Mouse (Mus musculus): ENCODE measurements around the gene Crygc. TPM values are rescaled to one million over a fixed set of nuclear protein-coding genes. Genes with fewer than 3 reads are reported as not detected.
A peak's percentile ranks its signal among the peaks of the same experiment; 100 is the strongest.
"Not testable (repeated sequence)": the region's sequence is repeated elsewhere in the genome, so short reads cannot be mapped to it uniquely, and the experiment has no call there.

Crygc gene
- polyA plus RNA-seq, 1 experiment from 2014 or later, result not detected

GRCm38 (mm10) chr1:65050952-65051351, 22.5 kb downstream of the Crygc start, which contains the start of gene Cryge:
Cryge (minus strand) TSS chr1:65051149.
- not testable (repeated sequence) for H3K9me3 ChIP-seq (replicated peaks); ATAC-seq (replicated peaks; ENCODE audit: low FRiP score); H3K36me3 ChIP-seq; H3K9ac ChIP-seq; H3K27me3 ChIP-seq; H3K27ac ChIP-seq; H3K4me3 ChIP-seq (replicated peaks); H3K4me2 ChIP-seq
- peaks cover 12% of the 10 kb centered on the region; the same call in 1 of the 2 replicates for H3K4me1 ChIP-seq
- WGBS, result 62% methylated on average over 12 of the region's 12 CpGs

GRCm38 (mm10) chr1:65048781-65049180, 24.7 kb downstream of the Crygc start:
- Histone ChIP-seq H3K9ac (no peak overlapping the region), H3K4me1 (peaks cover 12% of the 10 kb centered on the region; the same call in 1 of the 2 replicates), H3K9me3 (replicated peaks) (no peaks in the 10 kb centered on the region), H3K27ac (no peak overlapping the region), H3K4me2 (0 out of 2 replicates have a peak overlapping the region, but pooled peaks have one; percentile 1), H3K36me3 (no peaks in the 10 kb centered on the region), H3K27me3 (no peaks in the 10 kb centered on the region), H3K4me3 (replicated peaks) (no peak overlapping the region)
- 39% methylated on average over 12 of the region's 12 CpGs for WGBS
- peak; percentile 74; the same call in 1 of the 2 replicates for ATAC-seq (replicated peaks; ENCODE audit: low FRiP score)

- Histone ChIP-seq H3K36me3 (no peaks in the 10 kb centered on the region), H3K9ac (no peak overlapping the region), H3K4me3 (replicated peaks) (no peak overlapping the region), H3K4me2 (no peak overlapping the region), H3K4me1 (peaks cover 8% of the 10 kb centered on the region; the same call in 1 of the 2 replicates), H3K9me3 (replicated peaks) (no peaks in the 10 kb centered on the region), H3K27me3 (no peaks in the 10 kb centered on the region), H3K27ac (no peak overlapping the region)
- ATAC-seq (replicated peaks; ENCODE audit: low FRiP score), result no peak
- WGBS, result 38% methylated on average over 8 of the region's 8 CpGs
These were observed 26.9 kb downstream of the Crygc start for GRCm38 (mm10) chr1:65046401-65047109.

GRCm38 (mm10) chr1:65043433-65043832, 30.1 kb downstream of the Crygc start:
- Histone ChIP-seq H3K4me3 (replicated peaks) (no peak overlapping the region), H3K4me1 (no peaks in the 10 kb centered on the region), H3K27ac (no peak overlapping the region), H3K9me3 (replicated peaks) (no peaks in the 10 kb centered on the region), H3K27me3 (no peaks in the 10 kb centered on the region), H3K9ac (no peak overlapping the region), H3K36me3 (no peaks in the 10 kb centered on the region), H3K4me2 (no peak overlapping the region)
- ATAC-seq (replicated peaks; ENCODE audit: low FRiP score), result no peak
- WGBS, result 85% methylated on average over 2 of the region's 2 CpGs

- Histone ChIP-seq H3K9me3 (replicated peaks) (no peaks in the 10 kb centered on the region), H3K9ac (no peak overlapping the region), H3K36me3 (no peaks in the 10 kb centered on the region), H3K4me2 (no peak overlapping the region), H3K27ac (no peak overlapping the region), H3K4me3 (replicated peaks) (no peak overlapping the region), H3K27me3 (no peaks in the 10 kb centered on the region), H3K4me1 (no peaks in the 10 kb centered on the region)
- ATAC-seq (replicated peaks; ENCODE audit: low FRiP score), result no peak
- 92% methylated on average over 3 of the region's 3 CpGs for WGBS
These were observed 31.7 kb downstream of the Crygc start for GRCm38 (mm10) chr1:65041837-65042236.

- H3K9me3 ChIP-seq (replicated peaks), result no peaks in the 10 kb centered on the region
- no peaks in the 10 kb centered on the region for H3K27me3 ChIP-seq
- 58% methylated on average over 6 of the region's 6 CpGs for WGBS
- ATAC-seq (replicated peaks; ENCODE audit: low FRiP score), result no peak
- H3K27ac ChIP-seq, result no peak overlapping the region
- no peak overlapping the region for H3K4me3 ChIP-seq (replicated peaks)
- H3K36me3 ChIP-seq, result no peaks in the 10 kb centered on the region
- no peak overlapping the region for H3K4me2 ChIP-seq
- H3K9ac ChIP-seq, result no peak overlapping the region
- no peaks in the 10 kb centered on the region for H3K4me1 ChIP-seq
These were observed 32.7 kb downstream of the Crygc start for GRCm38 (mm10) chr1:65040806-65041205.

- no peak overlapping the region for H3K9ac ChIP-seq
- no peaks in the 10 kb centered on the region for H3K27me3 ChIP-seq
- no peak for ATAC-seq (replicated peaks; ENCODE audit: low FRiP score)
- no peaks in the 10 kb centered on the region for H3K9me3 ChIP-seq (replicated peaks)
- no peaks in the 10 kb centered on the region for H3K36me3 ChIP-seq
- no peak overlapping the region for H3K4me2 ChIP-seq
- 66% methylated on average over 3 of the region's 3 CpGs for WGBS
- no peak overlapping the region for H3K4me3 ChIP-seq (replicated peaks)
- no peaks in the 10 kb centered on the region for H3K4me1 ChIP-seq
- no peak overlapping the region for H3K27ac ChIP-seq
These were observed 33.8 kb downstream of the Crygc start for GRCm38 (mm10) chr1:65039679-65040078.

- Histone ChIP-seq H3K4me3 (replicated peaks) (no peak overlapping the region), H3K9ac (no peak overlapping the region), H3K27ac (no peak overlapping the region), H3K27me3 (no peaks in the 10 kb centered on the region), H3K4me1 (no peaks in the 10 kb centered on the region), H3K9me3 (replicated peaks) (no peaks in the 10 kb centered on the region), H3K36me3 (no peaks in the 10 kb centered on the region), H3K4me2 (no peak overlapping the region)
- no peak for ATAC-seq (replicated peaks; ENCODE audit: low FRiP score)
- 81% methylated on average over 2 of the region's 2 CpGs for WGBS
These were observed 35.9 kb downstream of the Crygc start for GRCm38 (mm10) chr1:65037542-65037941.

- no peaks in the 10 kb centered on the region for H3K4me1 ChIP-seq
These were observed 38.0 kb downstream of the Crygc start for GRCm38 (mm10) chr1:65035513-65035912.

GRCm38 (mm10) chr1:65032641-65033040, 40.8 kb downstream of the Crygc start, which contains the start of gene Akr1cl:
Akr1cl (minus strand) TSS chr1:65032759.
- Histone ChIP-seq H3K27me3 (no peaks in the 10 kb centered on the region), H3K9ac (no peak within 1 kb of the TSS), H3K4me2 (no peak within 1 kb of the TSS), H3K9me3 (replicated peaks) (no peaks in the 10 kb centered on the region), H3K4me1 (no peaks in the 10 kb centered on the region), H3K4me3 (replicated peaks) (no peak within 1 kb of the TSS), H3K36me3 (no peaks in the 10 kb centered on the region), H3K27ac (no peak within 1 kb of the TSS)
- ATAC-seq (replicated peaks; ENCODE audit: low FRiP score), result no peak

More at GRCm38 (mm10) chr1:65035513-65035912, 38.0 kb downstream of the Crygc start:
- Histone ChIP-seq H3K27ac (no peak overlapping the region), H3K9me3 (replicated peaks) (no peaks in the 10 kb centered on the region), H3K27me3 (no peaks in the 10 kb centered on the region), H3K9ac (no peak overlapping the region), H3K4me2 (no peak overlapping the region), H3K36me3 (no peaks in the 10 kb centered on the region), H3K4me3 (replicated peaks) (no peak overlapping the region)
- 39% methylated on average over 3 of the region's 3 CpGs for WGBS
- no peak for ATAC-seq (replicated peaks; ENCODE audit: low FRiP score)

GRCm38 (mm10) chr1:65028206-65028605, 45.3 kb downstream of the Crygc start:
- no peak overlapping the region for H3K27ac ChIP-seq
- no peaks in the 10 kb centered on the region for H3K9me3 ChIP-seq (replicated peaks)
- ATAC-seq (replicated peaks; ENCODE audit: low FRiP score), result no peak
- no peak overlapping the region for H3K9ac ChIP-seq
- H3K36me3 ChIP-seq, result no peaks in the 10 kb centered on the region
- WGBS, result 58% methylated on average over 9 of the region's 9 CpGs
- H3K27me3 ChIP-seq, result no peaks in the 10 kb centered on the region
- no peak overlapping the region for H3K4me3 ChIP-seq (replicated peaks)
- H3K4me2 ChIP-seq, result no peak overlapping the region
- H3K4me1 ChIP-seq, result no peaks in the 10 kb centered on the region
